In the genomic region with DNA sequence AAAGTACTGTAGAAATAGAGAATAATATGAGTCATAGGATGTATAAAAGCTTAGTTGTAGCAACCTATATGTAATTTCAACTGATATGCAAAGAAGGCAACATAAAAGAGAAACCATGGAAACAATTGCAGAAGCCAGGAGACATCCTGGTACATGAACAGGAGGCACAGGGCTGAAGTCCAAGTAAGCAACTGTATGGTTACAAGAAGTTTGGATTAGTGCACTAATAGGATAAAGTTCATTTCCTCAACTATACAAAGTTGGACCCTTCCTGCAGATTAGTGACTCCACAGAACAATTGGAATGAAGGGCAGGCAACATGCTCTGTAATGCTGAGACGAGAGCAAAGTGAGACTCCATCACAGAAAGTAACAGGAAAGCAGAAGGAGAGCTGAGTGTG, we compare ENCODE assay signal across 15 mouse cellular contexts. TPM values are rescaled to one million over a fixed set of nuclear protein-coding genes. Genes with fewer than 3 reads are reported as not detected.
"Had no signal": no experiment of that assay in that cellular context is flagged by ENCODE, and none has a peak within 500 bp of the region (broad histone marks: within the 10 kb centered on the region; RNA-seq: fewer than 3 reads in every experiment).

No protein-coding gene starts in this region.

- H3K9me3 ChIP-seq: embryonic facial prominence, embryonic 10.5 days; embryonic facial prominence, embryonic 12.5 days; embryonic facial prominence, embryonic 13.5 days; embryonic facial prominence, embryonic 15.5 days; forebrain, embryonic 10.5 days; forebrain, embryonic 12.5 days; forebrain, embryonic 13.5 days; forebrain, embryonic 15.5 days had no signal

- ATAC-seq: forebrain, embryonic 13.5 days; forebrain, embryonic 14.5 days; forebrain, embryonic 15.5 days; forebrain, embryonic 16.5 days; forebrain, postnatal 0 days had no signal

- H3K4me2 ChIP-seq: embryonic facial prominence, embryonic 12.5 days; embryonic facial prominence, embryonic 13.5 days; embryonic facial prominence, embryonic 15.5 days; forebrain, embryonic 12.5 days; forebrain, embryonic 13.5 days; forebrain, embryonic 15.5 days had no signal

- H3K36me3 ChIP-seq: embryonic facial prominence, embryonic 10.5 days; embryonic facial prominence, embryonic 12.5 days; embryonic facial prominence, embryonic 13.5 days; embryonic facial prominence, embryonic 15.5 days; forebrain, embryonic 10.5 days; forebrain, embryonic 12.5 days; forebrain, embryonic 15.5 days had no signal

- H3K9ac ChIP-seq: embryonic facial prominence, embryonic 12.5 days; embryonic facial prominence, embryonic 13.5 days; embryonic facial prominence, embryonic 15.5 days; forebrain, embryonic 12.5 days; forebrain, embryonic 13.5 days; forebrain, embryonic 15.5 days; forebrain, postnatal 0 days had no signal

- H3K27me3 ChIP-seq: embryonic facial prominence, embryonic 12.5 days; embryonic facial prominence, embryonic 13.5 days; embryonic facial prominence, embryonic 15.5 days; forebrain, embryonic 12.5 days; forebrain, embryonic 13.5 days; forebrain, embryonic 15.5 days had no signal

- H3K4me3 ChIP-seq: embryonic facial prominence, embryonic 10.5 days; embryonic facial prominence, embryonic 12.5 days; embryonic facial prominence, embryonic 13.5 days; embryonic facial prominence, embryonic 15.5 days; erythroblast, embryonic 14.5 days; forebrain, embryonic 10.5 days; forebrain, embryonic 12.5 days; forebrain, embryonic 13.5 days; forebrain, embryonic 15.5 days; gastrocnemius, adult 2 months had no signal

- H3K4me1 ChIP-seq: embryonic facial prominence, embryonic 10.5 days; embryonic facial prominence, embryonic 12.5 days; embryonic facial prominence, embryonic 13.5 days; embryonic facial prominence, embryonic 15.5 days; forebrain, embryonic 10.5 days; forebrain, embryonic 12.5 days; forebrain, embryonic 13.5 days; forebrain, embryonic 15.5 days had no signal

- H3K27ac ChIP-seq: embryonic facial prominence, embryonic 10.5 days; embryonic facial prominence, embryonic 12.5 days; embryonic facial prominence, embryonic 13.5 days; embryonic facial prominence, embryonic 15.5 days; forebrain, embryonic 10.5 days; forebrain, embryonic 12.5 days; forebrain, embryonic 13.5 days; forebrain, embryonic 15.5 days; gastrocnemius, adult 2 months had no signal

RNA-seq across cellular contexts. Expression of a gene that starts 59.6 kb away (rescaled TPM):
- polyA plus RNA-seq: cerebellum, adult 2 months; cortical plate, adult 2 months; erythroblast, embryonic 14.5 days had no signal
